Mouse (Mus musculus) stomach, postnatal 0 days (tissue): Measurements from ENCODE around the gene Prkcb.

Experiments
- CTCF ChIP-seq: IDR thresholded peaks from 2 replicates; pipeline ENCODE4 v1.5.1; 2016; ENCODE audit warnings: antibody characterized with exemption, low read depth, mild to moderate bottlenecking, moderate library complexity
- EP300 ChIP-seq: optimal IDR thresholded peaks from 2 replicates; pipeline ENCODE3; 2016; ENCODE audit warnings: antibody characterized with exemption

- TF ChIP-seq CTCF (no peak), EP300 (no peak)
Measured at GRCm38 (mm10) chr7:122333686-122334085, 45.1 kb downstream of the Prkcb start.
